Mouse (Mus musculus): Measurements from ENCODE around the gene Dnm3. TPM values are rescaled to one million over a fixed set of nuclear protein-coding genes. Genes with fewer than 3 reads are reported as not detected.

Dnm3 gene
- total RNA-seq, 1 experiment, result 0.49 TPM

DNA sequence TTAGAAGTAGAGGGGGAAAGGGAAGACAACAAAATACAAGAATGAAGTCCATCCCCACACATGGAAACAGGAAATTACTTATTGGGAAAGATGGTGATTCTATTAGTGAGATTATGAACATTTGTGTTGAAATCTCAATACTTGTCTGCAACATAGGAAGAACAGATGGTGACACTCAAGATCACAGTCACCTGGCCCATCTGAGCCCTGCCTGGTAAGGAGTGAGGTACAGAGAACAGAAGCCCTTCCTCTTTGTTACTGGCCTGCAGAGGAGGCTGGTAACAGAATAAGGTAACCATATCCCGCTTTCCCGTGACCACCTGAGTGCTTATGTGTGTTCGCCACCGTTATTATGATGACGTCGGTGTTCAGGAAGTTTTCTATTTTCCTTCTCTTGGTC, 21.0 kb downstream of the Dnm3 start:
- Histone ChIP-seq H3K4me3 (ENCODE audit: insufficient read depth in 1 of 2, low read depth in 1 of 2, low read length in 2 of 2, poor library complexity in 1 of 2, severe bottlenecking in 1 of 2) (no peak overlapping the region), H3K27ac (ENCODE audit: insufficient read depth, low read depth, low read length, poor library complexity, severe bottlenecking) (no peak overlapping the region), H3K36me3 (ENCODE audit: control insufficient read depth, insufficient read depth, low read length, poor library complexity, severe bottlenecking) (no peaks in the 10 kb centered on the region), H3K9ac (ENCODE audit: insufficient read depth, low read depth, low read length, poor library complexity, severe bottlenecking) (no peak overlapping the region), H3K9me3 (ENCODE audit: control insufficient read depth, insufficient read depth, low read depth, low read length) (no peaks in the 10 kb centered on the region), H3K4me1 (ENCODE audit: control insufficient read depth in 2 of 2, insufficient read depth in 2 of 2, low read length in 2 of 2, poor library complexity in 1 of 2) (no peaks in the 10 kb centered on the region)
- in situ Hi-C loops (cut with MboI; ENCODE audit: low sequenced_read_pairs in 2 of 2, unreplicated experiment in 2 of 2), result no loop called here
- no peak for DNase-seq (ENCODE audit: low read depth, low spot score)
- no peak for TF ChIP-seq ZC3H11A (IDR thresholded peaks at IDR 0.05; ENCODE audit: borderline replicate concordance, low read depth, low read length)

DNA sequence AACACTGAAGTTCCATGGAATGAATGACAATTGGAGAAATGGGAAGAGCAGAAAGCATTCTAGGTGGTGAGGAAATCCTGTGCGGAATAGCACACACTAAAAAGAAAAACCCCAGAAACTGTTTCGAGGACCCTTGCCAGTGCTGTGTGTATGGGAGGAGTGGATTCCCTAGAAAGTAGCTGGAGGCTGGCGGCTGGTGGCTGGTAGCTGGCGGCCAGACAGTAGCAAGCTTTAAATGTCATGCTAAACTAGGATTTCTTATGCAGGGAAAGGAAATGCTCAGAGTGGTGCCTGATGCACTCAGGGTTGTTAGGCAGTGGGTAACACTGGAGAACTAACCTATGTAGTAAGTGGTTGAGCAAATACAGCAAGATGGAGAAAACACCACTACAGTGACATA, 21.4 kb downstream of the Dnm3 start:
- Histone ChIP-seq H3K36me3 (ENCODE audit: control insufficient read depth, insufficient read depth, low read length, poor library complexity, severe bottlenecking) (no peaks in the 10 kb centered on the region), H3K4me1 (ENCODE audit: control insufficient read depth in 2 of 2, insufficient read depth in 2 of 2, low read length in 2 of 2, poor library complexity in 1 of 2) (no peaks in the 10 kb centered on the region), H3K9me3 (ENCODE audit: control insufficient read depth, insufficient read depth, low read depth, low read length) (no peaks in the 10 kb centered on the region), H3K9ac (ENCODE audit: insufficient read depth, low read depth, low read length, poor library complexity, severe bottlenecking) (no peak overlapping the region), H3K4me3 (ENCODE audit: insufficient read depth in 1 of 2, low read depth in 1 of 2, low read length in 2 of 2, poor library complexity in 1 of 2, severe bottlenecking in 1 of 2) (no peak overlapping the region), H3K27ac (ENCODE audit: insufficient read depth, low read depth, low read length, poor library complexity, severe bottlenecking) (no peak overlapping the region)
- DNase-seq (ENCODE audit: low read depth, low spot score), result no peak
- TF ChIP-seq ZC3H11A (IDR thresholded peaks at IDR 0.05; ENCODE audit: borderline replicate concordance, low read depth, low read length) (no peak), CHD2 (IDR thresholded peaks at IDR 0.05; ENCODE audit: low read depth, low read length) (no peak), HCFC1 (IDR thresholded peaks at IDR 0.05; ENCODE audit: borderline replicate concordance, insufficient read depth, low read length) (no peak), ZNF384 (IDR thresholded peaks at IDR 0.05; ENCODE audit: low read depth, low read length) (no peak), MAFK (IDR thresholded peaks at IDR 0.05; ENCODE audit: insufficient read depth, low read depth, low read length) (no peak)
- in situ Hi-C loops (cut with MboI; ENCODE audit: low sequenced_read_pairs in 2 of 2, unreplicated experiment in 2 of 2), result no loop called here

DNA sequence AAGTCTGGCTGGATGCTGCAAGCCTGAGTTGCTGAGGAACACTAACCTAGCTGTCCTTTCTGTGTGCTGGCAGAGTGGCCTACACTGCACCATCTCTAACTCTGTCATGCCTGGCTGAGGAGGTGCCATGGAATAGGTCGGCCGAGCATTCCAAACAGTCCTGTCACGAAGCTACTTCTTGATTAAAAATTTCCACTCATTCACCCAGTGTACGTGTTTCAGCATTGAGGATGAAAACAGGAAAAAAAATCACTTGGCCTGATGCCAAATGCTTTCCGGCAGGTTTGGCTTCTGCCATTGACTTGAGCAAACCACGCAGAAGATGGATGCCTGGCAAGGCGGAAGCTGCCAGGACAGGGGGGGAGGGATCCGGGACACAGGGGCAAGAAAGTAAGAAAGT, 24.3 kb downstream of the Dnm3 start:
- no peak overlapping the region for H3K27ac ChIP-seq (ENCODE audit: insufficient read depth, low read depth, low read length, poor library complexity, severe bottlenecking)
- no peak overlapping the region for H3K4me3 ChIP-seq (ENCODE audit: insufficient read depth in 1 of 2, low read depth in 1 of 2, low read length in 2 of 2, poor library complexity in 1 of 2, severe bottlenecking in 1 of 2)
- no peak for DNase-seq (ENCODE audit: low read depth, low spot score)
- no peaks in the 10 kb centered on the region for H3K9me3 ChIP-seq (ENCODE audit: control insufficient read depth, insufficient read depth, low read depth, low read length)
- H3K36me3 ChIP-seq (ENCODE audit: control insufficient read depth, insufficient read depth, low read length, poor library complexity, severe bottlenecking), result no peaks in the 10 kb centered on the region
- no peaks in the 10 kb centered on the region for H3K4me1 ChIP-seq (ENCODE audit: control insufficient read depth in 2 of 2, insufficient read depth in 2 of 2, low read length in 2 of 2, poor library complexity in 1 of 2)
- H3K9ac ChIP-seq (ENCODE audit: insufficient read depth, low read depth, low read length, poor library complexity, severe bottlenecking), result no peak overlapping the region
- in situ Hi-C loops (cut with MboI; ENCODE audit: low sequenced_read_pairs in 2 of 2, unreplicated experiment in 2 of 2), result no loop called here
- no peak for TF ChIP-seq CHD2 (IDR thresholded peaks at IDR 0.05; ENCODE audit: low read depth, low read length)
- TF ChIP-seq HCFC1 (IDR thresholded peaks at IDR 0.05; ENCODE audit: borderline replicate concordance, insufficient read depth, low read length), result no peak
- TF ChIP-seq ZC3H11A (IDR thresholded peaks at IDR 0.05; ENCODE audit: borderline replicate concordance, low read depth, low read length), result no peak
- no peak for TF ChIP-seq ZNF384 (IDR thresholded peaks at IDR 0.05; ENCODE audit: low read depth, low read length)
- TF ChIP-seq MAFK (IDR thresholded peaks at IDR 0.05; ENCODE audit: insufficient read depth, low read depth, low read length), result no peak

DNA sequence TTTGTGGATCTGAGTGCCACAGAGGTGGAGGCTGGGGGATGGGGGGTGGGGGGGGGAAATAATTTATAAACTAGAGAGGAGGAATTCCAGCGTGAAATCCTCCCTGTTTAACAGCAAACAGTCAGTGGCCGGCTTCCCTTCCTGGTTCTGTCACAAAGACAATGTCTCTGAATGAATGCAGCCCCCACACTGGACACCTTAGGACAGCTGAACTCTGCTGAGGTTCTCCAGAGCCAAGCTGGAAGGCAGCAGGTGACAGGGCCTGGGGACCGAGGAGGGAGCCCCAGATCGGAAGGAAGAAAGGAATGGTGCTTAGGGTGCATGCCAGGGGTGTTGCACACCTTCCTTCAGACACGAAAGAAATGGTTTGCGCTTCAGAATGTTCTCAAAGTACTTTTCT, 24.8 kb downstream of the Dnm3 start:
- Histone ChIP-seq H3K9me3 (ENCODE audit: control insufficient read depth, insufficient read depth, low read depth, low read length) (no peaks in the 10 kb centered on the region), H3K4me1 (ENCODE audit: control insufficient read depth in 2 of 2, insufficient read depth in 2 of 2, low read length in 2 of 2, poor library complexity in 1 of 2) (no peaks in the 10 kb centered on the region), H3K27ac (ENCODE audit: insufficient read depth, low read depth, low read length, poor library complexity, severe bottlenecking) (no peak overlapping the region), H3K9ac (ENCODE audit: insufficient read depth, low read depth, low read length, poor library complexity, severe bottlenecking) (no peak overlapping the region), H3K4me3 (ENCODE audit: insufficient read depth in 1 of 2, low read depth in 1 of 2, low read length in 2 of 2, poor library complexity in 1 of 2, severe bottlenecking in 1 of 2) (no peak overlapping the region), H3K36me3 (ENCODE audit: control insufficient read depth, insufficient read depth, low read length, poor library complexity, severe bottlenecking) (no peaks in the 10 kb centered on the region)
- no peak for DNase-seq (ENCODE audit: low read depth, low spot score)
- TF ChIP-seq ZC3H11A (IDR thresholded peaks at IDR 0.05; ENCODE audit: borderline replicate concordance, low read depth, low read length) (no peak), MAFK (IDR thresholded peaks at IDR 0.05; ENCODE audit: insufficient read depth, low read depth, low read length) (no peak), CHD2 (IDR thresholded peaks at IDR 0.05; ENCODE audit: low read depth, low read length) (no peak), ZNF384 (IDR thresholded peaks at IDR 0.05; ENCODE audit: low read depth, low read length) (no peak), HCFC1 (IDR thresholded peaks at IDR 0.05; ENCODE audit: borderline replicate concordance, insufficient read depth, low read length) (no peak)
- in situ Hi-C loops (cut with MboI; ENCODE audit: low sequenced_read_pairs in 2 of 2, unreplicated experiment in 2 of 2), result no loop called here

DNA sequence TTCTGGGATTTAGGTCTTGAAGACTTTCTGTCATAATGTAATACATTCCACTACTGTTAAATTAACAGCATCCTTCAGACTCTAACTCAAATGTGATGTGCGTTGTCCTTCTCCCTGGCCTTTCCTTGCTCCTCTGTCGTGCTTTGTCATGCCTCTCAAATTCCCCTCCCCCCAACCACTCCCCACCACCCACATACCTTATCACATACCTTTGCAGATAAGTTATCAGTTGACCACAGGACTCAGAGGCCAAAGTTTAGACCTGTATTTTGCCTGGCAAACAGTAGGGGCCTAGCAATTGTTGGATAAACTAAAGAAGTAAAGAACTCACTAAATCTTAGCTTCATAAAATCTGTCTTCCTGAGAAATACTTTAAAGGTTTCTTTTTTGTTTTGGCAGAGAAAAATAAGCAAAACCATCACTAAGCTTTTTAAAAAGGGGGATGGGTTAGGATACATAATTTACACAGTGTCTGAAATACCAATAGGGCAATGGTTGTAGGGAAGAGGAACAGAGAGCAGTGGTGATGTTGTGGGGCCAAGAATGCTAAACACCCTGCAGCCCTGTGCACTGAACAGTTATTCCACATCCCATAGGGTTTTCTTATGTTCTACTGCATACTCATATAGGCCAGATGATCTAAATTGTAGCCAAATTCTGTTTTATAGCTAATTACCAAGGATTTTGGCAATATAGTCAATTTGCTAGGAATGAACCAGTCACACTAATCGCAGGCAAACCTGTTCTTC, 28.5 kb downstream of the Dnm3 start:
- Histone ChIP-seq H3K27ac (ENCODE audit: insufficient read depth, low read depth, low read length, poor library complexity, severe bottlenecking) (no peak overlapping the region), H3K9me3 (ENCODE audit: control insufficient read depth, insufficient read depth, low read depth, low read length) (no peaks in the 10 kb centered on the region), H3K4me1 (ENCODE audit: control insufficient read depth in 2 of 2, insufficient read depth in 2 of 2, low read length in 2 of 2, poor library complexity in 1 of 2) (no peaks in the 10 kb centered on the region), H3K36me3 (ENCODE audit: control insufficient read depth, insufficient read depth, low read length, poor library complexity, severe bottlenecking) (no peaks in the 10 kb centered on the region), H3K4me3 (ENCODE audit: insufficient read depth in 1 of 2, low read depth in 1 of 2, low read length in 2 of 2, poor library complexity in 1 of 2, severe bottlenecking in 1 of 2) (no peak overlapping the region), H3K9ac (ENCODE audit: insufficient read depth, low read depth, low read length, poor library complexity, severe bottlenecking) (no peak overlapping the region)
- in situ Hi-C loops (cut with MboI; ENCODE audit: low sequenced_read_pairs in 2 of 2, unreplicated experiment in 2 of 2), result no loop called here
- DNase-seq (ENCODE audit: low read depth, low spot score), result no peak
- TF ChIP-seq HCFC1 (IDR thresholded peaks at IDR 0.05; ENCODE audit: borderline replicate concordance, insufficient read depth, low read length) (no peak), ZC3H11A (IDR thresholded peaks at IDR 0.05; ENCODE audit: borderline replicate concordance, low read depth, low read length) (no peak), MAFK (IDR thresholded peaks at IDR 0.05; ENCODE audit: insufficient read depth, low read depth, low read length) (no peak), CHD2 (IDR thresholded peaks at IDR 0.05; ENCODE audit: low read depth, low read length) (no peak), ZNF384 (IDR thresholded peaks at IDR 0.05; ENCODE audit: low read depth, low read length) (no peak)

Measured in ES-E14 (cell line).